Mouse (Mus musculus) megakaryocyte, embryonic 14.5 days (primary cell): ENCODE data around the gene Hyal3.

Experiments used
- FLI1 ChIP-seq: IDR thresholded peaks from 2 replicates; pipeline ENCODE4 v1.6.1; 2012; ENCODE audit warnings: low read length, inconsistent platforms, mixed read lengths
- GATA1 ChIP-seq: IDR thresholded peaks from 3 replicates; pipeline ENCODE4 v1.6.1; 2012; ENCODE audit warnings: mixed read lengths, low read length, inconsistent platforms, borderline replicate concordance

GRCm38 (mm10) chr9:107615035-107615434 is 34.4 kb downstream of the Hyal3 start:
- TF ChIP-seq GATA1 (no peak), FLI1 (no peak)
